8 mouse cellular contexts compared by ENCODE assay signal in the genomic region with DNA sequence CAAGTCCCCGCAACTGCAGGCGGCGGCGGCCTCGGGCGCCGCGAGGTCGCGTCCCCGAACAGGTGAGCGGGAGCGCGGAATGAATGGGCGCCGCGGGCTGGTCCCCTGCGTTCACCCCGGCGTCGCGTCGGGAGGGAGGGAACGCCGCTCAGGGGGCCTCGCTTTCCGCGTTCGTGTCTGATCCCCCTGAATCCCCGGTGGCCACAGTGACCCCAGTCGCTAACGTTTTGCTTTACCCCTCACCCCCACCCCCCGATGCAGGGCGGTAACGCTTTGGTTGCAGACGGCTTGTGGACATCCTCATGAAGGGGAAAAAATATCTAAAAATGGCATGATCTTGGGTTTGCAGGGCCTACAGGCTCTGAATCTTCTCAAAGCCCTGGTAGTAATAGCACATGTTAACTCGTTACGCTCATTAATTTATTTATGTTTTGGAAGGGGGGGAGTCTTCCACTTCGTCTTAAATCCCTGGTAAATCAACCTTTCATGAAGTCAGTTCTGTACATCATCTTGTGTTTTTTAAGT. TPM values are rescaled to one million over a fixed set of nuclear protein-coding genes. Genes with fewer than 3 reads are reported as not detected.
DNase-seq lines count a peak whose midpoint lies in the region; ATAC-seq and TF ChIP-seq lines count a peak whose summit lies in the region.

No protein-coding gene starts in this region.

- H3K4me3 ChIP-seq in heart, adult 2 months: peak overlapping the region; percentile 57
- H3K4me3 ChIP-seq in C2C12 (ENCODE audit: insufficient read depth, poor library complexity, severe bottlenecking): peak overlapping the region; percentile 71
- H3K4me3 ChIP-seq in forebrain, embryonic 13.5 days: peak overlapping the region; percentile 92
- peak overlapping the region; percentile 98 for H3K4me3 ChIP-seq in liver, embryonic 16.5 days (ENCODE audit: low read depth, low read length)

- DNase-seq in heart, adult 2 months: no peak
- no peak for DNase-seq in heart, postnatal 10 days
- DNase-seq in Muller cell, postnatal 12 days (ENCODE audit: inconsistent ontology term): no peak
- DNase-seq in spleen, postnatal 10 days (ENCODE audit: low spot score in 2 of 2): no peak

- no peak for TF ChIP-seq EP300 in heart, adult 2 months (IDR thresholded peaks at IDR 0.05; ENCODE audit: insufficient read depth, low read depth, low read length)

- H3K9me3 ChIP-seq in forebrain, embryonic 13.5 days (replicated peaks): no peaks in the 10 kb centered on the region
- H3K9me3 ChIP-seq in liver, embryonic 16.5 days (replicated peaks; ENCODE audit: control insufficient read depth, low read length): no peaks in the 10 kb centered on the region

- intact Hi-C loops in heart, adult 2 months (cut with DNase I): no loop called here
- intact Hi-C loops in heart, postnatal 10 days (cut with DNase I): no loop called here

- H3ac ChIP-seq in C2C12 (ENCODE audit: control insufficient read depth, insufficient read length, low read depth): peak overlapping the region; percentile 72

- H3K27ac ChIP-seq in heart, adult 2 months: peak overlapping the region; percentile 100
- peak overlapping the region; percentile 97 for H3K27ac ChIP-seq in forebrain, embryonic 13.5 days
- peak overlapping the region; percentile 95 for H3K27ac ChIP-seq in liver, embryonic 16.5 days (ENCODE audit: low read length)

- H3K9ac ChIP-seq in heart, adult 2 months (ENCODE audit: low read depth, low read length): peak overlapping the region; percentile 91
- peak overlapping the region; percentile 94 for H3K9ac ChIP-seq in forebrain, embryonic 13.5 days
- H3K9ac ChIP-seq in liver, embryonic 16.5 days (ENCODE audit: low read depth, low read length): peak overlapping the region; percentile 98

- TF ChIP-seq CTCF in heart, adult 2 months (IDR thresholded peaks at IDR 0.05): no peak
- TF ChIP-seq CTCF in C2C12 (IDR thresholded peaks at IDR 0.05; ENCODE audit: control insufficient read depth, insufficient read depth, insufficient read length): no peak

- peaks cover 46% of the 10 kb centered on the region for H3K79me3 ChIP-seq in C2C12 (ENCODE audit: low read depth)

- peaks cover 3% of the 10 kb centered on the region for H3K4me1 ChIP-seq in heart, adult 2 months (ENCODE audit: control insufficient read depth, insufficient read depth, low read length)
- peaks cover 28% of the 10 kb centered on the region for H3K4me1 ChIP-seq in forebrain, embryonic 13.5 days
- peaks cover 47% of the 10 kb centered on the region for H3K4me1 ChIP-seq in liver, embryonic 16.5 days (ENCODE audit: control insufficient read depth, low read depth, low read length)

- no peaks in the 10 kb centered on the region; the same call in 1 of the 2 replicates for H3K36me3 ChIP-seq in heart, adult 2 months (ENCODE audit: control insufficient read depth, insufficient read depth, low read length)
- H3K36me3 ChIP-seq in C2C12 (ENCODE audit: control insufficient read depth, insufficient read depth): peaks cover 20% of the 10 kb centered on the region
- no peaks in the 10 kb centered on the region for H3K36me3 ChIP-seq in forebrain, embryonic 13.5 days (ENCODE audit: poor library complexity, severe bottlenecking)
- H3K36me3 ChIP-seq in liver, embryonic 16.5 days (ENCODE audit: control insufficient read depth, insufficient read depth): no peaks in the 10 kb centered on the region; the same call in 1 of the 2 replicates

- WGBS in heart, adult 2 months: 3% methylated on average over 39 of the region's 39 CpGs
- WGBS in forebrain, embryonic 13.5 days: under 1% methylated on average over 39 of the region's 39 CpGs
- under 1% methylated on average over 38 of the region's 39 CpGs for WGBS in liver, embryonic 16.5 days (ENCODE audit: insufficient replicate concordance)

- H3K27me3 ChIP-seq in heart, adult 2 months (ENCODE audit: control insufficient read depth, insufficient read depth, low read length): no peaks in the 10 kb centered on the region
- H3K27me3 ChIP-seq in C2C12 (ENCODE audit: control insufficient read depth, insufficient read depth, insufficient read length): no peaks in the 10 kb centered on the region
- no peaks in the 10 kb centered on the region for H3K27me3 ChIP-seq in forebrain, embryonic 13.5 days
- no peaks in the 10 kb centered on the region for H3K27me3 ChIP-seq in liver, embryonic 16.5 days (ENCODE audit: control insufficient read depth, insufficient read depth, low read depth, low read length)

- H3K79me2 ChIP-seq in heart, adult 2 months (replicated peaks; ENCODE audit: control insufficient read depth, insufficient read depth, low read length): peaks cover 4% of the 10 kb centered on the region; the same call in 1 of the 2 replicates
- peaks cover 56% of the 10 kb centered on the region for H3K79me2 ChIP-seq in C2C12 (ENCODE audit: control insufficient read depth, insufficient read depth)

- H3K4me2 ChIP-seq in forebrain, embryonic 13.5 days: peak overlapping the region; percentile 77
- peak overlapping the region; percentile 99 for H3K4me2 ChIP-seq in liver, embryonic 16.5 days (ENCODE audit: low read depth, low read length)

- ATAC-seq in forebrain, embryonic 13.5 days: no peak; the same call in 1 of the 2 replicates
- peak; percentile 3 for ATAC-seq in liver, embryonic 16.5 days (ENCODE audit: low read depth)
- ATAC-seq in inflammation-experienced regulatory T-cells, adult 6 months: no peak

- no peak for TF ChIP-seq POLR2A in heart, adult 2 months (IDR thresholded peaks at IDR 0.05; ENCODE audit: insufficient read depth, low read depth, low read length)

TF ChIP-seq in C2C12, 6 proteins besides CTCF, POLR2A, EP300 and RAD21:
- TF ChIP-seq USF1 (IDR thresholded peaks at IDR 0.05; ENCODE audit: low read depth) (no peak), MYOD1 (IDR thresholded peaks at IDR 0.05; ENCODE audit: control insufficient read depth, insufficient read length, low read depth) (no peak)

RNA-seq across cellular contexts. Expression of gene Noct, which starts 1.0 kb away (rescaled TPM):
- total RNA-seq in heart, adult 2 months (2021): 10 to 100 TPM; 39.4 to 45.1 TPM
- 23.2 and 28.9 TPM in 2 replicates for polyA plus RNA-seq in heart, adult 2 months (2012; rRNA removed)
- total RNA-seq in heart, postnatal 10 days (2021): 10 to 100 TPM; 28.9 to 75.4 TPM
- polyA plus RNA-seq in C2C12 (2012; fragmentation: generic; extraction: Trizol): 10.8 TPM
- 13.4 and 13.9 TPM in 2 replicates for polyA plus RNA-seq in forebrain, embryonic 13.5 days (2015; fragmentation: Nextera tagmentation; extraction: Ambion mirVana)
- 13.7 and 13.8 TPM in 2 replicates for polyA plus RNA-seq in liver, embryonic 16.5 days (2015; fragmentation: Nextera tagmentation; extraction: Ambion mirVana)
- 1 to 10 TPM; 2.2 to 4.3 (median 3.5) TPM for polyA plus RNA-seq in inflammation-experienced regulatory T-cells, adult 6 months (2017; shearing (Covaris generic))
